Mouse (Mus musculus) megakaryocyte, embryonic 14.5 days (primary cell): Measurements from ENCODE around the gene St3gal4. TPM values are rescaled to one million over a fixed set of nuclear protein-coding genes. Genes with fewer than 3 reads are reported as not detected.

Experiments
- H3K27me3 ChIP-seq: replicated peaks from 2 replicates; pipeline ENCODE3; 2012; ENCODE audit warnings: inconsistent platforms
- H3K36me3 ChIP-seq: replicated peaks from 2 replicates; pipeline ENCODE3; 2012; ENCODE audit warnings: low read length, inconsistent platforms, mixed read lengths
- H3K4me1 ChIP-seq: 2 replicates; pipeline ENCODE4 v1.6.1; 2012; ENCODE audit warnings: inconsistent platforms
- H3K4me3 ChIP-seq: replicated peaks from 2 replicates; pipeline ENCODE3; 2012; ENCODE audit warnings: moderate library complexity, mild to moderate bottlenecking, inconsistent platforms
- H3K9me3 ChIP-seq: 2 replicates; pipeline ENCODE4 v1.6.1; 2012; ENCODE audit warnings: inconsistent platforms
- FLI1 ChIP-seq: IDR thresholded peaks from 2 replicates; pipeline ENCODE4 v1.6.1; 2012; ENCODE audit warnings: low read length, inconsistent platforms, mixed read lengths
- GATA1 ChIP-seq: IDR thresholded peaks from 3 replicates; pipeline ENCODE4 v1.6.1; 2012; ENCODE audit warnings: mixed read lengths, low read length, inconsistent platforms, borderline replicate concordance
- polyA plus RNA-seq: library from polyadenylated mRNA; stranded (reverse); fragments of >175 nt; gene quantifications from 2 replicates; pipeline ENCODE4 v1.2.3, GENCODE M21; 2012; ENCODE audit warnings: low replicate concordance; ENCODE audit not compliant: insufficient read depth

St3gal4 gene
- polyA plus RNA-seq, 1 experiment: 16.5 TPM

DNA sequence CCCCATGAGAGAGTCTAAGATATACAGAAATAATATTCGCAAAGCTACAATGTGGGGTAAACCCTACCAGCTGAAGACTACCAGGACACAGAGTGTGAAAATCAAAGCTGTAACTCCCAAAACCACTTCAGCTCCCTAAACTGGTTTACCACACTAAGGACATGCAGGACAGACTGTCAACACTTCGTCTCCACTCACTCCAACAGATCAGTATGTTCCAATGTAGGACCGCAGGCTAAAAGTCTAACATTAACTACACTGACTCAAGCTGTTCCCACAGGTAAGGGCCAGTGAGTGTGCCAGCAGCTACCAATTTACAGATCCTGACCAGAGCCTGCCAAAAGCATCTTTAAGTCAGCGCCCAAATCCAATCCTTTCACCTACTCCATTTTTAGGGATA, 67.4 kb downstream of the St3gal4 start:
- H3K4me1 ChIP-seq: peaks cover 23% of the 10 kb centered on the region
- no peaks in the 10 kb centered on the region for H3K9me3 ChIP-seq
- H3K36me3 ChIP-seq: peaks cover 98% of the 10 kb centered on the region
- H3K4me3 ChIP-seq: no peak overlapping the region
- TF ChIP-seq FLI1: no peak
- TF ChIP-seq GATA1: no peak
- no peaks in the 10 kb centered on the region for H3K27me3 ChIP-seq

DNA sequence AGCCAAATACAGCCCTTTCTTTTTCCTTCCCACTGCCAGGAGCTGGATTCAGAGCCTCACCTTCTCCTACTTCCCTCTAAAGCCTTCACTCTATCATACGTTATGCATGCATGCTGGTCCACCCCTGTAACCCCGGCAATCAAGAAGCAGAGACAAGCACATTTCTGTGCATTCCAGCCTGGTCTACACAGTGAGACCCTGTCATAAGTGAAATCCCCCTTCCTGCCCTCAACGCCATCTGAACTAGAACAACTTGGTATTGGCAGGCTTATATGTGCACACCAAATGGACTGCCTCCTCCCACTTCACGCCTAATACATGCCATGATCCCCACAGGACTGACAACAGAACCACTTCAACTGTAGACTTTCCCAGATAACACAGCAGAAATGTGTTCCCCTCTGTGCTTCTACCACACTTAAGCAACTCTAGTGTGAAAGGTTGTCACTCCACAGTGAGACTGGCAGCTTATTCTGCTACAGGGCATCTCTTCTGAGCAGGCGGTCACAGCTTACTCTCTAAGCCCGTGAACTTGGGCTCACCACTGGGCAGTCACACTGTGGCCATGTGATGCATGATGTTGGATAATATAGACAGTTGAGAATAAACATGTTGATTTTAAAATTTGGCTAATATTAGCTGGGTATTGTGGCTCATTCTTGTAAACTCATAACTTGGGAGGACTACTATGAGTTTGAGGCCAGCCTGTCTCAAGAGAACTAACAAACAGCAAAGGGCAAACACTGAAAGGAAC, 68.2 kb downstream of the St3gal4 start:
- peaks cover 100% of the 10 kb centered on the region for H3K36me3 ChIP-seq
- peaks cover 21% of the 10 kb centered on the region for H3K4me1 ChIP-seq
- no peak overlapping the region for H3K4me3 ChIP-seq
- no peaks in the 10 kb centered on the region for H3K9me3 ChIP-seq
- TF ChIP-seq GATA1: no peak
- no peak for TF ChIP-seq FLI1
- no peaks in the 10 kb centered on the region for H3K27me3 ChIP-seq

DNA sequence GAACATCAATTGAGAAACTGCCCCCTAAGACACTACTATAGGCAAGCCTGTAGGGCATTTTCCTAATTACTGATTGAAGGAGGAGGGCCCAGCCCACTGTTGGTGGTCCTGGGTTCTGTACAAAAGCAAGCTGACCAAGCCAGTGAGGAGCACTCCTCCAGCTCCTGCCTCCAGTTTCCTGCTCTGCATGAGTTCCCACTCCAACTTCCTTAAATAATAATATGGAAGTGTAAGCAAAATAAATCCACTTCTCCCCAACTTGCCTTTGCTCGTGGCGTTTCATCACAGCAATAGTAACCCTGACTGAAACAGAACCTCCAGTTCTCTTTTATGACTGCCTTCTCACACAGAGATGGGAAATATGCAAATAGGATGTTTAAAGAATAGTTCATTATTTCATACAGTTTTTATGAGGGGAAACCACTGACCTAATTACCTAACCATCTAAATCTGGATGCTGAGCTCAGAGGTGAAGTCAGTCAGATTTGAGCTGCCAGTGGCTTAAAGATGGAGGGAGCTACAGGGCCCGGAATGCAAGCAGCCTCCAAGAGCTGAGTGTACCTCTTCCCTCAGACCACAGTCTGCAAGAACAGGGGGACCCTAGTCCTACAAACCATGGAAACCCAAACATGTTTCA, 69.1 kb downstream of the St3gal4 start:
- peaks cover 100% of the 10 kb centered on the region for H3K36me3 ChIP-seq
- TF ChIP-seq GATA1: no peak
- no peak for TF ChIP-seq FLI1
- H3K9me3 ChIP-seq: no peaks in the 10 kb centered on the region
- H3K4me1 ChIP-seq: peaks cover 21% of the 10 kb centered on the region
- no peak overlapping the region for H3K4me3 ChIP-seq
- no peaks in the 10 kb centered on the region for H3K27me3 ChIP-seq

DNA sequence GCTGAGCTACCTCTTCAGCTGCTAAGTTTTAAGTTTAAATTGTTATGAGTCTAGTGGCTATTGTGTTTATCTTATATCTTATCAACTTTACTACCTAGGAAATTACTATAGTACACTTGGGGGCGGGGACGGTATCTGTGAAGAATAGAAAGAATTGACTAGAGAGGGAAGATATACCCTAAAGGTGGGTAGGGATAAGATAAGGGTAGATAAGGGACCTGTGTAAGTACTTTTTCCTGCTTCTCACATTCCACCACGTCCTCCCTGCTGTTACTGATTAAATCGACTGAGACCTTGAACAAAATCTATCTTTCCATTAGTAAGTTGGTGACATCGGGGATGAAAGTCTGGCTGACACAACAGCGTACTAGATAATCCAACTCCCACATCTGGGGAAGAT, 70.6 kb downstream of the St3gal4 start:
- Histone ChIP-seq H3K9me3 (no peaks in the 10 kb centered on the region), H3K27me3 (no peaks in the 10 kb centered on the region), H3K4me3 (no peak overlapping the region), H3K4me1 (peaks cover 23% of the 10 kb centered on the region), H3K36me3 (peaks cover 100% of the 10 kb centered on the region)
- TF ChIP-seq GATA1 (no peak), FLI1 (no peak)

DNA sequence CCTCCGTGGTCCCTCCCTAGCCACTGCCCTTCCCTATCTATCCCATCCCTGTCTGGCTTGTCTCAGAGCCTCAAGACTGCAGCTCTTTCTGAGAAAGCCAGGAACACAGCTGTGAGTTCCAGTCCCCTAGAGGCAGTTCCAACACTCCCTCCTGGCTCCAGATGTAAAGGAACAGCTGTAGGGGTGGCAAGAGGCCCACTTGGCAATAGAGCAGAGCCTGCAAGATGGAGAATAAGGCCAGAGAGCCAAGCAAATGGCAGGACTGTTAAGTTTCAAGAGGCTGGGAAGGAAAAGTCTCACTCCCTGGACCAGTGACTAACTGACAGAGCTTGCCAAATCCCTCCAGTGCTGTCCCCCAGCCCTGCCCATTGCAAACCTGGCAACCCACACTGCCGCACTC, 73.3 kb downstream of the St3gal4 start:
- Histone ChIP-seq H3K9me3 (no peaks in the 10 kb centered on the region), H3K4me3 (no peak overlapping the region), H3K27me3 (no peaks in the 10 kb centered on the region), H3K36me3 (peaks cover 74% of the 10 kb centered on the region), H3K4me1 (peaks cover 34% of the 10 kb centered on the region)
- no peak for TF ChIP-seq FLI1
- no peak for TF ChIP-seq GATA1

DNA sequence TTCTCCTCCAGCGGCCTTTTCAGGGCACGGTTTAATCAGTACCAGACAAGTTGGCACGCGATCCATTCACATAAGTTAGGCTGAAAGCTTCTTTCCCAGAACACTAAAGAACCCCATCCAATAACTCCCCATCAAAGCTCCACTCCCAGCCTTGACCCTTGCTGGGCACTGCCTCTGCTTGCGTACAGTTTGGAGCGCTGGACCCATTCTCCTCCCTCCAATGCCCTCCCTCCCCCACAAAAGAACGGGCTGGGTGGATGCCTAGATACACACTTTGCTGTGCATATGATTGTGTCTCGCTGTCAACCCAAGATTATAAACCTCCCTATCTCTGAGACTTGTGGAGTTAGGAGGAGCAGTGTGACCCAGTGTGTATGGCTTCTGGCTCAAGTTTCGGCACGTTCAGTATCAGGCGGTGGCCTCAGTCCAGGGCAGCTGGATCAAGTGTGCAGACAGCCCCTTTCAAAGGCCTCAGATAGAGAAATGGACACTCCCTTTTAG, 74.0 kb downstream of the St3gal4 start:
- peaks cover 68% of the 10 kb centered on the region for H3K36me3 ChIP-seq
- no peaks in the 10 kb centered on the region for H3K9me3 ChIP-seq
- no peaks in the 10 kb centered on the region for H3K27me3 ChIP-seq
- H3K4me3 ChIP-seq: no peak overlapping the region
- H3K4me1 ChIP-seq: peaks cover 41% of the 10 kb centered on the region
- no peak for TF ChIP-seq GATA1
- no peak for TF ChIP-seq FLI1

DNA sequence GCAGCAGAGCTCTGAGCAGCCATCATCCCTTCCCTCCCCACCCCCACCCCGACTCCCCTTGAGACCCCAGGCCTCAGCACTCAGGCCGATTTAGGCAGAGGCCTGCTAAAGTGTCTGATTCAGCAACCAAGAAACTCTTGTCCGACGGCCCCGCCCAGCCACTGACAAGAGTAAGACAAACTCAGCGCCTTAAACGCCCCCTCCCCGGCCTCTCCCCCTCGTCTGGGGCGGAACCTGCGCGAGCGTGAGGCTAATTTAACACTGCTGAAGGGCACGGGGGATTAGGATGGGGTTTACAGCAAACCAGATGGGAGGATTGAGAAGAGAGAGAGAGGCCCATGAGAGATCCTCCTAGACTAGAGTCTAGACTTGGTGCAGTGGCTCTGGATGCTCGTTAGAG, 74.6 kb downstream of the St3gal4 start:
- Histone ChIP-seq H3K4me1 (peaks cover 47% of the 10 kb centered on the region), H3K9me3 (no peaks in the 10 kb centered on the region), H3K27me3 (no peaks in the 10 kb centered on the region), H3K4me3 (no peak overlapping the region), H3K36me3 (peaks cover 61% of the 10 kb centered on the region)
- TF ChIP-seq FLI1: no peak
- no peak for TF ChIP-seq GATA1

DNA sequence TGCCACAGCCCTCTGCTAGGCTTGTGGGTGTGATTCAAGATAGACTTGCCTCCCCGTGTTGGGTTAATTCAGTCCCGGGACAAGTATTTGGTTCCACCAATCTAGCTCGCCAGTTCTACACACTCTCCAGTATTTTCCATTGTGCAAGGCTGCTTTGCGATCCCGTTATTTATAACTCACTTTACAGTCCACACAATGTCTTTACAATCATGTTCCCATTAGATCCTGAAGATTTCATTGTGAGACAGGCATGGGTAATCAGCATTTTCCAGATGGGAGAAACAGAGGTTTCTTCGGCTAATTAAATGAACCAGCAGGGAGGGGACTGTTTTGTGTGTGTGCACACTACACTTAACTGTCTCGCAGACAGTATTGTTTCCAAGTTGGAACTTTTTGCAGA, 75.4 kb downstream of the St3gal4 start:
- H3K9me3 ChIP-seq: no peaks in the 10 kb centered on the region
- no peaks in the 10 kb centered on the region for H3K27me3 ChIP-seq
- peaks cover 53% of the 10 kb centered on the region for H3K36me3 ChIP-seq
- TF ChIP-seq GATA1: no peak
- H3K4me1 ChIP-seq: peaks cover 55% of the 10 kb centered on the region
- no peak overlapping the region for H3K4me3 ChIP-seq

DNA sequence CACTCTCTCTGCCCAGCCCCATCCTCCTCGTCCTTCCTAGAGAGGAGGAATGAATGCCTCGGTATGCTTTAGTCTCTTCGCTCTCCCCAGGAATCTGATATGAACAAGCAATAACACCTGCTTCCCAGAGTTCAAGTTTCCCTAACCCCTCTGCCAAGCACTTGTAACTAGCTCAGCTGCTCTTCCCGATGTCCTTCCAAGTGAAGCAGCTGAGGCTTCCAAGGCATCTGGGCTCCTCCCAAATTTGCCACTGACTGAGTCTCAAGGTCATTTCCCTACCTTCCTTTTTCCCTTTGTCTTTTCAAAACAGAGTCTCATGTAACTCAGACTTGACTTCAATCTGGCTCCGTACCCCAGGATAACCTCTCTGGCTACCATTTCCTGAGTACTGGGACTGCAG, 77.6 kb downstream of the St3gal4 start:
- Histone ChIP-seq H3K4me3 (no peak overlapping the region), H3K27me3 (no peaks in the 10 kb centered on the region), H3K9me3 (peaks cover 6% of the 10 kb centered on the region), H3K4me1 (peaks cover 60% of the 10 kb centered on the region), H3K36me3 (peaks cover 32% of the 10 kb centered on the region)
- TF ChIP-seq FLI1 (no peak), GATA1 (no peak)

DNA sequence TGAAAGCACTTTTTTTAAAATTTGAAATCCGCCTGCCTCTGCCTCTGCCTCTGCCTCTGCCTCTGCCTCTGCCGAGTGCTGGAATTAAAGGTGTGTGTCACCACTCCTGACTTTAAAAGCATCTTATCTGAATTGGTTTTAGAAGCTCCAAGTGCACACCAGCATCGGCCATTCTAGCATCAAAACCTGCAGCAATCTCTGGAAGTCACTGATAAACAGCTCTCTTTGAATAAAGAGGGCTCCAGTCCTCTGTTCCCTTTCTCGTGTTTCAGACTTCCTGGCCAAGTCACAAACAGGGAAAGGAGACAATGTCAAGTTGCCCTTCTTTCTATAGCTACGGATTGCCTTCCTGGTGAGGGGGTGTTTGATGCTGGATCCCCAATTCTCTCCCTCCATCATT, 79.2 kb downstream of the St3gal4 start:
- H3K27me3 ChIP-seq: peaks cover 10% of the 10 kb centered on the region
- peaks cover 6% of the 10 kb centered on the region for H3K9me3 ChIP-seq
- H3K4me1 ChIP-seq: peaks cover 59% of the 10 kb centered on the region
- TF ChIP-seq FLI1: no peak
- TF ChIP-seq GATA1: no peak
- no peak overlapping the region for H3K4me3 ChIP-seq
- H3K36me3 ChIP-seq: peaks cover 15% of the 10 kb centered on the region
